Mouse (Mus musculus): ENCODE data around the gene Gcnt2. TPM values are rescaled to one million over a fixed set of nuclear protein-coding genes. Genes with fewer than 3 reads are reported as not detected.
"Not testable (repeated sequence)": the region's sequence is repeated elsewhere in the genome, so short reads cannot be mapped to it uniquely, and the experiment has no call there.

Gene Gcnt2
- total RNA-seq, 1 experiment from 2014 or later, result 7.3 TPM

DNA sequence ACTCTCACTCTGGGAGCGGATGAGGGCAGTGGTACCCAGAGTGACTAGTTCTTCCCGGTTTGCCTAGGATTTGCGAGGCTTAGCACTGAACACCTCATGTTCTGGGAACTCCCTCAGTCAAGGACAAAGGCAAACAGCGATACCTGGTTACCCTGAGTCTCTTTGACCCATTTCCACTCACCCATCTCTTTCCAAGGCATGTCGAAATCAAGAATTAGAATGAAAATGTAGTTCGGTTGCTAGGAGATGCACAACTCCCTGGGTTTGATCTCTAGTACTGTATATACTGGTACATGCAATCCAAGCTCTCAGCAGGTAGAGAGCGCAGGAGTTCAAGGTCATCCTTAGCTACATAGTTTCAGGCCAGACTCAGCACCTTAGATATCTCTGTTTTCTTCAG lies 47.0 kb downstream of the Gcnt2 start:
- no peak for DNase-seq

DNA sequence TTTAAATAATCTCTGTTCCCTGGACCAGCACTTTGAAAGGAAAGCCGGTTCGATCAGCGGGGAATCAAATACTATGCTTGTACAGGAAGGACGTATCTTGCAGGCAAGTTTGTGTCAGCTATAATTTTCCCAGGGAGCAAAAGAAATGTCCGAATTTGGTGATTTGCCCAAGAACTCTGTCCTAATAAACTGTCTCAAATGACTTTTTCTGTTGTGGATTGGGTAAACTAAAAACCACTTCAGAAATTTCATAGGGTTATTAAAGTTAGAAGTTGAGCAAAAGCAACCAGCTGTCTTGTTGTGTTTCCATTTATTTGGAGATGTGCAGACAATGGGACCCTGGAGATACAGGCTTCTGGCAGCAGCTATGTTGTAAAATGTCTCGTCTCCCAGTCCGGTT lies 47.7 kb downstream of the Gcnt2 start:
- no peak for DNase-seq

DNA sequence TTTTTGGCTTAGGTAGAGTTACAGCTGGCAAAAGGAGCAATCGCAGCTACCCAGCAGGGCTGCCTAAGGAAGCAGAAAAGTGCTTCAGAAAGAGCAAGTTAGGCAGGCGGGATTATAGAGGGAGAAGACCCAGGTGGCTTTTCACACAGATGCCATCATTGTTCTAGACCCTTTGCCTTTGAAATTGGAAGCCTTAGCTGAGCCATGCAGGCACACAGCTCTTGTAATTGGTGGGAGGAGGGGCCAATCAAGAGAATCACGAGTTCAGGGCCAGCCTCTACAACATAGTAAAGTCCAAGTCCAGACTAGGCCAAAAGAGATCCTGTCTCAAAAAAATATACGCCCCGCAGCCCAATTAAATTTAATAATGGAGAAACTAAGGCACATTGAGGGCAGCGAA lies 48.5 kb downstream of the Gcnt2 start:
- no peak for DNase-seq

DNA sequence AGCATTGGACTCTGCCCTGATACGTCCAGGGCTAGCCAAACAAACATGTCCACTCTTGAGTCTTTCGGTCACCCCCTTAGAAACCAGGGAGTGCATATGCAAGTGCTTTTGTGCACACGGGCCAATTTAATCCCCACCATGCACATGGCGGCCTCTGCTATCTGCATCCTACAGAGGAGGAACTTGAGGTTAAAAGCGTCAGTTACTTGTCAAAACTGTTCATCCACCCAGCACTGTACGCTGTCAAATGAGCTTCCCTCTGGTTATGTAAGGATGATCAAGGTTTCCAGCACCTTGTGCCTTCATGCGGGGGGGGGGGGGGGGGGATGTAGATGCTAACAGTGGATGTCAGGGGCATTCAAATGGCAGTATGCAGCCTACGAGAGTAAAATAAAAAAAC lies 49.5 kb downstream of the Gcnt2 start:
- no peak for DNase-seq

DNA sequence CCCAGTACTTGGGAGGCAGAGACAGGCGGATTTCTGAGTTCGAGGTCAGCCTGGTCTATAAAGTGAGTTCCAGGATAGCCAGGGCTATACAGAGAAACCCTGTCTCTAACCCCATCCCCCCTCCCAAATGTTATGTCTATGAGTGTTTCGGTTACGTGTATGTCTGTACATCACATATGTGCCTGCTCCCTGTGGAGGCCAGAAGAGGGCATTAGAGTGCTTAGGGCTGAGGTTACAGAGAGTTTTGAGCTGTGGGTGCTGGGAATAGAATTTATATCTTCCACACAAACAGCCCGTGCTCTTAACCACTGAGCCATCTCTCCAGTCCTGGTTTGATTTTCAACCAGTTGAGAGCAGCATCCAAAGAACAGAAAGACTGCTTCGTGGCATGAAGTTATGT lies 50.5 kb downstream of the Gcnt2 start:
- no peak for DNase-seq

DNA sequence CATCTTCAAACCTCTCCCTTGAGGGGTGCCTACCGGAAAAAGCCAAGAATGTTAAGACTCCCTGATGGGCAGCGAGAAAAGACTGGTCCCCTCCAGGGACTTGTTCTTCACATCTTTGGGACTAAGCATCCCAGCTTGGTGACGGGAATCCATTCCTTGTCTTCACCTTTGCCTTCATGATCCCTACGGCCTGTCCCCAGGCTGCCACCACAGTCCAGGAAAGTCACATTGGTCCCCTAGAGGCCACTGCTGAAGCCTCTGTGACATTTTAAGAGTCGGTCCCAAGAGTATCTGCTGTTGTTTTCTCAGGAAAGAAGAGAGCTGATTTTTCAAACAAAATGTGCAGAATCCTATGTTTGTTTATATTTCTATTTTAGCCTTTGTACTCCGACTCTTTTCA lies 52.4 kb downstream of the Gcnt2 start:
- DNase-seq, result no peak

DNA sequence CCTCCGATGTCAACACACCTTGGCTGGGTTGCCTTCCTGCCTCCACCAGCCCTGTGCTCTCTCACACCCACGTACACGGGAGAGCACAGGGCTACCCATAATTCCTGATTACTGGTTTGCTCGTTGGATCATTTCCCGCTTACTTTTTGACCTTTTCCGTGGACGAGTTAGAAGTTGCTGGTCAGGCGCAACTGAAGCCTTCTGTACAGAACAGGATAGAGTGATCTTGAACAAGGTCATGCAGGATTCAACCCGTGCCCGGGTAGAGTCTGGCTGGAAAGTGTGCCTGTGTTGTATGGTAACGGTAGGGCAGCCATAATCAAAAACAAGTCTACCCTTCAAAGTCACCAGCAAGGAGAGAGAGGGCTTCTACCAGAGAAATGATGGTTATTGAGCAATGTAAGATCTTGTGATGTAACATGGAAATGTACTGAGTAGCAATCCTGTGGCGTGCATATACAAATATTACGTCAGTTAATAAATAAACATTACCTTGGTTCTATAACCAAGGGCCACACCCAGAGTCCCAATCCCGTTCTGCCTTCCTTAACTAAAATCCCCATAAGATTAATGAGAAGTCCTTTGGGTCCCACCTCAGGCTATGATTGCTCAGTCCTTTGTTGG lies 54.0 kb downstream of the Gcnt2 start:
- no peak for DNase-seq

DNA sequence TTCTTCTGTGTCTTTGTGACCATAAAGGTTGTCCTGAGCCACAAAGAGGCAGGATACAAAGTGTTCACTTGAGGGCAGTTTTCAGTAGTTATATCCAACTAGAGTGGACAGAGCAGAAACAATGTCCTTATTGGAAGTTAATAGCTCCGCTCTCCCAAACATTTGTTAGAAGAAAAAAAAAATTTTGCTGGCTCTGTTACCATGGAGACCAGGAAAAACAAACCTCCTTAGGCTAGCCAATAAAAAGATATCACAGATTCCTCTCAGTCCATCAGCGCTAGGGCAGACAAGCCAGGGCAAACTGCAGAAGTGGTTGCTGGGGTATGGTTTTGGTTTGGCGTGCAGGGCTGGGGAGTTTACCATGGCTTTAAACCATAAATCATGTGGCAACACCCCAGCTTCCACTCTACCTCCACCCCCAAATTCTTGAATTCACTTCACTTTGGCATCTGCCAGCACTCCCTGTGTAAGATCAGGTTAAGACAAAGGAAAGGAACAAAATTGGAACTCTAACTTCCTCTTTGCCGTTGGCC lies 54.6 kb downstream of the Gcnt2 start:
- DNase-seq, result no peak

DNA sequence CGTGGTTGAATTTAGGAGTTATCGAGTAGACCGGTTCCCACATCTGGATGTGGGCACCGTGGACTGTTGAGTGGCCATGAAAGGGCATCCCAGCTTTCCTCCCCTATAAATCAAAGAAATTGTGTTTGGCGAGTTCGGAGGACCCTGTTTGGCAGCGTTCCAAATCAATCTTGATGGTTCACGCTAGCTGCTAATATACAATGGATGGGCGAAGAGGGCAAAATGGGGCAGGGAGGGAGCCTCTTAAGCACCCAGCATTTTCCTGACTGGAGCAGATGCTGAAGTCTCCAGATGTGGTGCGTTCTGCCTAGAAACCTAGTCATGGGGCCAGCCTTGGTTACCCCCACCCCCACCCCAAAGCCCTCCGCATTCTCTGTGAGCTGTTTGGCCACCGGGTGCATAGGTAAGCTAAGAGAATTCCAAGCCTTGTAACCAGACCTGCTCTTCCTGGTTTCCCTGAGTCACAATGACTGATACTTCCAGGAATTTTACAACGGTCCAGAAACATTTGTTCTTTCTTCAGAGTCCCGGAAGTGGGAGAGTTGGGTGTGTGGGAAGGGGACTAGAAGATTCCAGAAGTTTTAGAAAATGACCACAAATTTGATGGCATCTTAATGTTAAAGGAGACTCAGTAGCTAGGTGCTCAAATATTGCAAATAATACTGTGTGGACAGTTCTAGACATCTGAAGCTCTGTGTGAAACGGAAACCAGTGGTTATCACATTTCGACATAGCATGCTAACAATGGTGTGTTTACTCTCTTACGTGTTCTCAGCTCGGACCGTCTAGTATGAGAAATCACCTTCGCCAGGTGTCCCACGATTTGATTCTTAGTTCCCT lies 57.0 kb downstream of the Gcnt2 start:
- no peak for DNase-seq

DNA sequence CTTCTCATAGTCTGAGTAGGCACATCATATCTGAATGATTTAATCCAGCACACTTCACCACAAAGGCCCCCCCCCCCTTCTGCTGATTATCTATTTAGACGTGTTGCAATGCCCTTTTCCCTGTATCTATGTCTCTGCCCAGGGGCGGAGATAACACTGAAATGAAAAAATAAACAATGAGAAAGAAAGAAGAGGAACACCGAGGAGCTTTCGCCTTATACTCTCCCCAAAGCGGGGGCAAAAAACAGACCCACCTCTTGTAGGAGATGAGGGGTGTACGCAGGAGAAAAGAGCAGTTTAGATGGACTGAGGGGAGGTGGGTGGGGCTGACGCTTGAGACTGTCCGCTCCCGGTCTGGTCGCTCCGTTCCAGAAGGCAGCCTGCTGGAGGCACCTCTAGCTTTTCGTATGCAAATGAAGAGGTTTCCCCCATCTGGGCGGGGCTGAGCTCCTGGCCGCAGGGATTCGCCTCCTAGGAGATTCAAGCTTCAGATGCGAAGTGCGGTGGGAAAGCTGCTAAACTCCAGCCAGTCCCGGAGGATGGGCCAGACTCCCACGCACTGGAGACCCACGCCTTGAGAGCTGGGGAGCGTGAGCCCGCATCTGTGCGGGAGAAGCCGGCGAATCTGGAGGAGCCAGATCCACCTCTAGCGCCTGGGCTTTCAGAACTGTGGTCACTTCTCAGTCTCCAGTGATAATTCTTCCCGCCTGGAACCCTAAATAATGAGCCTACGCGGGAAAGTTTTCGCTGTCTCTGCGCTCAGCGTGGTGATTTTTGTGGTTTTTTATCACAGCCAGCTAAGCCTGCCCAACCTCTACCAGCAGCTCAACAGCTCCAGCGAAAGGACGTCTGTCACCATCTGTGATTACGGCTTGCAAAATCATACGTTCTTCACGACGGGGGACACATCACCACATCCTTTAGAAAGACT lies 57.9 kb downstream of the Gcnt2 start:
- DNase-seq, result peak; percentile 63

DNA sequence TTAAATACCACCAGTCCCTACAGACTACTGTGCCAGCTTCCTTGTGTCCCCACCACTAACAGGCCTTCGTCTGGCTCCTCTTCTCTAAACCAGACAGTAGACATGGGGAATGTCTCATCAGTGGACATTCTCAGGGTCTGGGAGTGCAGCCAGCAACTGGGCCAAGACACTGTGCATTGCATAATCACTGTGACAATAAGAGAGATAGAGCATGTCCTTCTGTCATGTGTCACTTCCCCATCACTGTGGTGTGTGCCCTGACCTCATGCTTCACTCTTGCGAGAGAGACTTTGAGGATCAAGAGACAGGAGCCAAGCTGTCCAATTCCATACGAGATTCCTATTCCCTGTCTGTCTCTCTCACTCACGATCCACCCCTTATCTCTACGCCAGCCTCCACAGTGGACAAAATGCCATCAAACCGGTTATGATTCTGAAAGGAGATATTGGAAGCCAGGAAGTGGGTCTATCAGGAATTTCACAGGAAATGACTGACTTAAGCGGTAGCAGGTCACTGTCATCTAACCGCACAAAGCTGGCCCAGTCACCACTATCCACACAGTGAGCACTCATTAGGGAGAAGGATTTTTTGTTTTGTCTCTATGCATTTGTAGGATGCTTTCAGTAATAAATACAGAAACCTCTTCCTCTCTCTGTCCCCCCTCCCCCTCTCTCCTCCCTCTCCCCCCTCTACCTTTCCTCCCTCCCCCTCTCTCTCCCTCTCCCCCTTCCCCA lies 61.9 kb downstream of the Gcnt2 start:
- peak; percentile 63 for DNase-seq

DNA sequence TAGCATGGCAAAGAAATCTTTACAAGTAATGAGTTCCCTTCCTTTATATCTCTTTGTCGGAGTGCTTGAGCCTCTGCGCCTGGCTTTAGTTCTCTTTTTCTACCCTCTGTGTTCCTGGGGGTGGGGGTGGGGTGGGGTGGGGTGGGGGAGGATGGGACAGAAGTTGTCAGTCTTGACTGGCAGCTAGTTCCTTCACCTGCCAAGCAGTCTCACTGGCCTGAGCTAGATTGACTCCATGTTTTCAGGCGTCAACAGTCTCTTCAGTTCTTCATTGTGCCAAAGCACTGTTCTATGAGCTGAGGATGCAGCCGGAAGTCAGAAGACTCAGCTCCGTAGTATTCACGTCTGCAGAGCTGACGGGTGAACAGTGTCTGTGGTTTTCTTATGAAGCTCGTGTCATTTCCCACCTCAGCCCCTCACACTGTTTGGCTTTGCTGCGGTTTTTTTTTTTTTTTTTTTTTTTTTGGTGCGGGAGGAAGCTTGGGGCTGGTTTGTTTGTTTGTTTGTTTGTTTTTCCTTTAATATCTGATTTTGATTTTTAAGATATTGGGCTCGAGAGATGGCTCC lies 62.8 kb downstream of the Gcnt2 start:
- DNase-seq, result no peak

DNA sequence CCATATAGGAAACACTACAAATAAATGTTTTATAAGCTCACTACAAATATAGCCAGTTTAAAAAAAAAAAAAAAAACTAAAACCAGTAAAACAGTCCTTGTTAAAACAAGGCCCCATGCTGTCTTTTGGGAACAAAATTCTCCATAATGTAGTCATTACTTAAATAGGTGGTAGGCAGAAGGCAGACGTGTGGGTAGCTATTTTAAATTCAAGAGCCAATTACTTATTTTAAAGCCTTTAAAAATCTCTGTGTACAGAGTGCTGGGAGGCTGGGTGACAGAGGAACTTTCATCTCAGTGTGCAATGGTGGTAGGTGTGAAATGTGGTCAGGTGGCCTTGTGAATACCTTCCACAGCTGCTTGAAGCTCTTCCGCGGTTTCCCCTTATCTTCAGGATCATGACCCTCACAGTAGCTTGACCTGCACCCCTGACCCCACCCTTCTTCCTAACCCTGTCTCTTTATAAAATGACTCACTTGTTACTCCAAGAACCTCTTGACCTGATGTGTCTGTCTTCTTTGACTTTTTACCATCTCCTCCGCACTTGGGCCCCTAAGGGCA lies 64.3 kb downstream of the Gcnt2 start:
- DNase-seq, result no peak

DNA sequence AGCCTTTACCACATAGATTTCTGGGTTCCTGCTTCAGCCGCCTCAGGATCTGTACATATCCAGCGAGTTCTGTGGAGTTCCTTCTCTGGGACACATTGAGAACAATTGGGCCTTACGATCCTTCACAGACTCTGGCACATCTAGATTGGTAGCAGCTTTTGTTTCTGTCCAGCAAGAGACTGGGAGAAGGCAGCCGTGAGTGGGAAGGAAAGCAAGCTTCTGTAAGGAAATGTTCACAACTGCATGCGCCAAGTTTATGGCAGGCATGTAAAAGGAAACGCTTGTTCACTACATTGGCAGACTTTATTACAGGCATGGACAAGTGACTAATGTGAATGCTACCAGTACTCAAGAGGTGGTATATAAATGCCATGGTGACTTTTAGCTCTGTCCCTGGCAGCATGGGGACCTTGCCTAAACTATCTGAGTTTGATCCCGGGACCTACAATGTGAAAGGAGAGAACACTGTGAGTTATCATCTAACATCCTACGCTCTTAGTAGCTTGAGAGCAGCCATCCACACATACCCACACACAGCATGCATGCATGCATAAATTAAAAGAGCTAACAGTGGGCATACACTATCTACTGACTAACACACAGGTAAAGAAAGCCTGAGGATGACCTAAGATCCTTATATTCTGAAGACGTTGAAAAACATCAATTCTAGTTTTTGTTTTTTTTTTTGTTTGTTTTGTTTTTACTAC lies 68.8 kb downstream of the Gcnt2 start:
- DNase-seq, result no peak

DNA sequence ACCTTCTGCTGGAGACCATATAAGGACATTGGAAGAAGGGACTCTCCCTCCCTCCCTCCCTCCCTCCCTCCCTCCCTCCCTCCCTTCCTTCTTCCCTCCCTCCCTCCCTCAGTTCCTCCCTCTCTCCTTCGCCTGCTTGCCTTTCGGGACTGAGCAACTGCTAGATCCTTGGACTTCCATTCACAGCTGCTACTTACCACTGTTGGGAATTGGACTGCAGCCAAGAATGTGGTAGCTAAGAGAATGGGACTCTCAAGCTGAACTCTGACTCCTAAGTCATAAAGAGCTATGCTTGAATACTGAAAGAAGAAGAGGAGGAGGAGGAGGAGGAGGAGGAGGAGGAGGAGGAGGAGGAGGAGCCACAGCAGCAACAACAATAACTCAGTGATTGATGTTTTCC lies 72.3 kb downstream of the Gcnt2 start:
- not testable (repeated sequence) for DNase-seq

DNA sequence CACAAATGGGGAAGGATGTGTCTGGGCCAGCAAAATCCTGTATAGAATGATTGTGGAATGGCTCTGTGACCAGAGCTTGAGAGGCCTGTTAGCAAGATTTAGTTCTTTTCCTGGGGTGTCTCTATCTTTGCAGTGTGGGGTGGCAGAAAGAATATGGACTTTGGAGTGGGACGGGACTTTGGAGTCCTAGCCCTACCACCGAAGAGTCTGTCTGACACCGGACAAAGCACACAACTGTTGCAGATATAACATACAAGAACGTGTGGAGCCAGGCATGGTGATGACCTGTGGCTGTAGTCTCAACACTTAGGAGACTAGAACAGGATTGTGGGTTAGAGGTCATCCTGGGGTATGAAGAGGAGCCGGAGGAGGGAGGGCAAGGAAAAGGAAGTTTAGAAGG lies 73.0 kb downstream of the Gcnt2 start:
- DNase-seq, result no peak

DNA sequence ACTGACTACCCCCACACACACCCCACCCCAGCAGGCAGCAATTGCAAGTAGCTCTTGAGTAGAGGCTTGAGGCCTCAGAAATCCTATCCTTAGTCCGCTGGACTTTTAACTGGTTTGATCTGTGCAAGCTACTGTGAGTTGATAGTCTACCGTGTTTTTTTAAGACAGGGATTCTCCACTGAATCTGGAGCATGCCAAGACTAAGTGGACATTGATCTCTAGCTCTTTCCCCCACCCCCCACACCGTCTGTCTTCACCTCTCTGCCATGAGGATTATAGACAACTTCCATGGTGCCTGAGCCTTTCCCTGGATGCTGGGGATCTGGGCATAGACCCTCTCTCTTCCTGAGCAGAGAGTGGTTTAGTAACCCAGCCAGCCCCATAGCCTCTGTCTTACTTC lies 74.8 kb downstream of the Gcnt2 start:
- no peak for DNase-seq

DNA sequence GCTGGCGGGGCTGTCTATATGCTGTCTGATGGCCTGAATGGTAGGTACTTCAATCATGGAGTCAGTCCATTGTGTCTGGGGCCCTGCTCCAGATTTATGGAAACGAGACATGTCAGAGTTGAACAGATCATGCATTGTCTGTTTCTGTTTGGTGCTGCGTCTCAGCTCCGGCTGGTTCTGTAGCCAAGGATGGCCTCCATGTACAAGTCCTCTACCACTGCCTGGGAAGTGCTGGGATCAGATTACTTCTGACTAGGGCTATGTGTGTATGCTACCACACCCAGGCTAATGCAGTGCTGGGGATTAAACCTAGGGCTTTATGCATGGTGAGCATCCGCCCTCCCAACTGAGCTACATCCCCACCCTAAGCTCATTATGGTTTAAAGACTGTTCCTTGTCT lies 78.0 kb downstream of the Gcnt2 start:
- no peak for DNase-seq

DNA sequence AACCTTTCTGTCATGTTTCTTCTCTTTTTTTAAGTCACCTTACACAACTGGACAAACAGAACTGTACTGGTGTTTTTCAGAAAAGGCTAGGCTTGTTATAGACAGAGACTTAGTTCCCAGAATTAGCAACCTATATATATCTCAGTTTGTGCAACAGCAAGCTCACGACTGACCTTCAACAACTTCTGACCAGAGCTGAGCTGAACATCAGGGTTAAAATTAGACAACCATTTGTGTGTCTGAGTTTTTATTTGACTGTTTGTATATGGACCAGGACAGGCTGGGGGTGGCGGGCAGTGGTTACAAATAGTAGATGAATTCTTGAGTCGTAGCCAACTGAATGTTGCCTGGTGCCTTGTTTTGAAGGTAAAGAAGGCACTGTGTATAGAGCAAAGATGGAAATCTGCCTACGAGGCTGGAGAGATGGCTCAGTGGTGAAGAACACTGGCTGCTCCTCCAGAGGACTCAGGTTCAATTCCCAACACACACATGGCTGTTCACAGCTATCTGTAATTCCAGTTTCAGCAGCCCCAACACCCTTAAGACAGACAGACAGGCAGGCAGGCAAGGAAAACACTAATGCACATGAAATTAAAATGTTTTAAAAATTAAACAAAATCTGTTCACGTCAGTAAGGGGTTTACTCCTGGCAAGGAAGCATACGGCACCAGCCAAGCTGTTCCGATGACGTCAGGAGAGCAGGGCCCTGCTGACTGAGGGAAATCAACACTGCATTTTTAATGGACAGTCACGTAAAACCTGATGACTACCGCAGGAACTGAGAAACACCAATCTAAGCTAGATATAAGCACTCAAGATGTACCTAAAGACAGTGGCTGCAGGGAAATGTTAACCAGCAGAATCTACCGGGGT lies 79.2 kb downstream of the Gcnt2 start:
- DNase-seq, result no peak

DNA sequence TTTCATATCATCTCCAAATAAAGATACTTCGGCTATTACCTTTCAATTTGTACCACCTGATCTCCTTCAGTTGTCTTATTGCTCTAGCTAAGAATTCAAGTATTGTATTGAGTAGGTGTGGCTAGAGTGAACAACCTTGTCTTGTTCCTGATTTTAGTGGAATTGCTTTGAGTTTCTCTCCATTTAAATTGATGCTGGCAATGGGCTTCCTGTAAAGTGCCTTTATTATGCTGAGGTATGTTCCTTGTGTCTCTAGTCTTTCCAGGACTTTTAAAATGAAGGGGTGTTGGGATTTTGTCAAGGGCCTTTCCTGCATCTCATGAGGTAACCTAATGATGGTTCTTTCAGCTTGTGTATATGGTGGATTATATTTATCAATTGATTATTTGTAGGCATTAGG lies 83.5 kb downstream of the Gcnt2 start:
- DNase-seq, result no peak

Measured in adrenal gland, postnatal 25 days (tissue).